Comparison of ENCODE assay signal across 13 mouse cellular contexts in the genomic region with DNA sequence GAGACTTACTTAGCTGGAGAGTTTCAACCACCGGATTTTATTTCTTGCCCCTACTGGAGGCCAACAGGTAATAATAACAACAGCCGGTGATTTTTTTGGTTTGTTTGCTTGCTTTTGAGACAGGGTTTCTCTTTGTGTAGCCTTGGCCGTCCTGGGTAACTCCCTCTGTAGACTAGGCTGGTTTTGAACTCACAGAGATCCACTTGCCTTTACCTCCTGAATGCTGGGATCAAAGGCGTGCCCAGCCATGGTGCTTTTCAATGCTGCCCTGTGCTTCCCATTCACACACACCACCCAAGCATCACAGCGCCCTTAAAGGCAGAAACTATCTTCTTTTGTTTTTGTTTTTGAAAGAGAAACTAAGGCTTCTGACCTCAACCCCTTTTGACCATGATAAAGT. TPM values are rescaled to one million over a fixed set of nuclear protein-coding genes. Genes with fewer than 3 reads are reported as not detected.
DNase-seq lines count a peak whose midpoint lies in the region; ATAC-seq and TF ChIP-seq lines count a peak whose summit lies in the region.
"Had no signal": no experiment of that assay in that cellular context is flagged by ENCODE, and none has a peak within 500 bp of the region (broad histone marks: within the 10 kb centered on the region; RNA-seq: fewer than 3 reads in every experiment).

No protein-coding gene starts in this region.

- peak overlapping the region; percentile 70 for H3K27ac ChIP-seq in heart, adult 2 months
- H3K27ac ChIP-seq in layer of hippocampus, adult 2 months = peak overlapping the region; percentile 58
- peak overlapping the region; percentile 36; the same call in 1 of the 2 replicates for H3K27ac ChIP-seq in ES-E14 (ENCODE audit: insufficient read depth, low read depth, low read length, poor library complexity, severe bottlenecking)
- peak overlapping the region; percentile 66 for H3K27ac ChIP-seq in limb, embryonic 10.5 days
- H3K27ac ChIP-seq: limb, embryonic 12.5 days had no signal

- in situ Hi-C loops in ES-E14 (cut with MboI; ENCODE audit: low sequenced_read_pairs in 2 of 2, unreplicated experiment in 2 of 2) = no loop called here

- intact Hi-C loops in heart, adult 2 months (cut with DNase I) = no loop called here

- H3K4me1 ChIP-seq in heart, adult 2 months (ENCODE audit: control insufficient read depth, insufficient read depth, low read length) = peaks cover 8% of the 10 kb centered on the region
- peaks cover 9 to 15% of the 10 kb centered on the region in 2 experiments for H3K4me1 ChIP-seq in ES-E14 (ENCODE audit: control insufficient read depth in 2 of 2, insufficient read depth in 2 of 2, low read length in 2 of 2, poor library complexity in 1 of 2)
- peaks cover 41% of the 10 kb centered on the region for H3K4me1 ChIP-seq in limb, embryonic 10.5 days

- no peak overlapping the region for H3K9ac ChIP-seq in heart, adult 2 months (ENCODE audit: low read depth, low read length)
- no peak overlapping the region for H3K9ac ChIP-seq in ES-E14 (ENCODE audit: insufficient read depth, low read depth, low read length, poor library complexity, severe bottlenecking)
- H3K9ac ChIP-seq: limb, embryonic 12.5 days had no signal

- TF ChIP-seq POLR2A in heart, adult 2 months (IDR thresholded peaks at IDR 0.05; ENCODE audit: insufficient read depth, low read depth, low read length) = no peak

- no peak for ATAC-seq in granulocyte monocyte progenitor cell, adult 5-6 weeks (replicated peaks; ENCODE audit: poor library complexity, severe bottlenecking)

- DNase-seq in heart, adult 2 months = no peak
- no peak for DNase-seq in heart, adult 9 months (ENCODE audit: low spot score in 2 of 2)
- DNase-seq in layer of hippocampus, adult 2 months (ENCODE audit: low spot score in 2 of 2) = no peak
- DNase-seq in layer of hippocampus, adult 9-10 months (ENCODE audit: low spot score) = no peak
- no peak for DNase-seq in ES-E14 (ENCODE audit: low read depth, low spot score)
- DNase-seq in limb, embryonic 10.5 days (ENCODE audit: low spot score) = no peak
- DNase-seq in embryo, embryonic 9.5 days (ENCODE audit: extremely low spot score) = no peak
- DNase-seq: cerebellum, postnatal 14 days; layer of hippocampus, postnatal 36 days; right cerebral cortex, postnatal 14 days; thymus, adult 18-20 months had no signal

- TF ChIP-seq EP300 in heart, adult 2 months (IDR thresholded peaks at IDR 0.05; ENCODE audit: insufficient read depth, low read depth, low read length) = no peak

- H3K27me3 ChIP-seq in heart, adult 2 months (ENCODE audit: control insufficient read depth, insufficient read depth, low read length) = no peaks in the 10 kb centered on the region
- H3K27me3 ChIP-seq in limb, embryonic 10.5 days (ENCODE audit: low read depth, poor library complexity, severe bottlenecking) = no peaks in the 10 kb centered on the region
- H3K27me3 ChIP-seq: limb, embryonic 12.5 days had no signal

- no peaks in the 10 kb centered on the region for H3K79me2 ChIP-seq in heart, adult 2 months (replicated peaks; ENCODE audit: control insufficient read depth, insufficient read depth, low read length)

- 62% methylated on average over 5 of the region's 5 CpGs for WGBS in heart, adult 2 months
- WGBS in limb, embryonic 10.5 days = 79% methylated on average over 5 of the region's 5 CpGs

- H3K4me3 ChIP-seq in heart, adult 2 months = no peak overlapping the region
- no peak overlapping the region for H3K4me3 ChIP-seq in layer of hippocampus, adult 2 months
- H3K4me3 ChIP-seq in ES-E14 (ENCODE audit: insufficient read depth in 1 of 2, low read depth in 1 of 2, low read length in 2 of 2, poor library complexity in 1 of 2, severe bottlenecking in 1 of 2) = no peak overlapping the region
- no peak overlapping the region for H3K4me3 ChIP-seq in limb, embryonic 10.5 days
- H3K4me3 ChIP-seq: limb, embryonic 12.5 days had no signal

- H3K36me3 ChIP-seq in heart, adult 2 months (ENCODE audit: control insufficient read depth, insufficient read depth, low read length) = no peaks in the 10 kb centered on the region
- no peaks in the 10 kb centered on the region for H3K36me3 ChIP-seq in ES-E14 (ENCODE audit: control insufficient read depth, insufficient read depth, low read length, poor library complexity, severe bottlenecking)
- H3K36me3 ChIP-seq in limb, embryonic 10.5 days = 0 out of 2 replicates have a peak, but pooled peaks cover 2% of the 10 kb centered on the region
- H3K36me3 ChIP-seq: limb, embryonic 12.5 days had no signal

- H3K9me3 ChIP-seq in ES-E14 (ENCODE audit: control insufficient read depth, insufficient read depth, low read depth, low read length) = no peaks in the 10 kb centered on the region
- H3K9me3 ChIP-seq in limb, embryonic 10.5 days (replicated peaks) = no peaks in the 10 kb centered on the region
- H3K9me3 ChIP-seq: limb, embryonic 12.5 days had no signal

- no peak for TF ChIP-seq CTCF in heart, adult 2 months (IDR thresholded peaks at IDR 0.05)
- TF ChIP-seq CTCF in layer of hippocampus, adult 2 months (conservative IDR thresholded peaks at IDR 0.05) = no peak

TF ChIP-seq in ES-E14, 5 proteins besides CTCF, POLR2A, EP300 and RAD21:
- TF ChIP-seq ZC3H11A (IDR thresholded peaks at IDR 0.05; ENCODE audit: borderline replicate concordance, low read depth, low read length) (no peak), MAFK (IDR thresholded peaks at IDR 0.05; ENCODE audit: insufficient read depth, low read depth, low read length) (no peak), HCFC1 (IDR thresholded peaks at IDR 0.05; ENCODE audit: borderline replicate concordance, insufficient read depth, low read length) (no peak), CHD2 (IDR thresholded peaks at IDR 0.05; ENCODE audit: low read depth, low read length) (no peak), ZNF384 (IDR thresholded peaks at IDR 0.05; ENCODE audit: low read depth, low read length) (no peak)

RNA-seq across cellular contexts. Expression of gene Sntb2, which starts 5.6 kb away (rescaled TPM):
- 10 to 100 TPM; 10.0 to 10.7 TPM for total RNA-seq in heart, adult 2 months (2021)
- 4.5 and 8.8 TPM in 2 replicates for polyA plus RNA-seq in heart, adult 2 months (2012; rRNA removed)
- total RNA-seq in layer of hippocampus, adult 2 months (2021) = 10 to 100 TPM; 24.8 to 24.9 TPM
- 32.4 and 45.7 TPM in 2 replicates for total RNA-seq in ES-E14 (2012; rRNA removed)
- 15.8 and 15.9 TPM in 2 replicates for polyA plus RNA-seq in limb, embryonic 10.5 days (2016; fragmentation: Nextera tagmentation; extraction: Ambion mirVana)
- total RNA-seq in granulocyte monocyte progenitor cell, adult 5-6 weeks (2014; fragmentation: Nextera tagmentation) = 5.4 and 7.1 TPM in 2 replicates
- total RNA-seq in granulocyte monocyte progenitor cell, adult 5-6 weeks (2017) = 5.9 and 6.2 TPM in 2 replicates

RNA-seq across cellular contexts. Expression of gene Utp4, which starts 36.5 kb away (rescaled TPM):
- 10 to 100 TPM; 21.3 to 22.3 TPM for total RNA-seq in heart, adult 2 months (2021)
- 17.8 and 25.2 TPM in 2 replicates for polyA plus RNA-seq in heart, adult 2 months (2012; rRNA removed)
- total RNA-seq in layer of hippocampus, adult 2 months (2021) = 10 to 100 TPM; 43.4 to 47.9 TPM
- 87.5 and 118 TPM in 2 replicates for total RNA-seq in ES-E14 (2012; rRNA removed)
- 84.7 and 107 TPM in 2 replicates for polyA plus RNA-seq in limb, embryonic 10.5 days (2016; fragmentation: Nextera tagmentation; extraction: Ambion mirVana)
- total RNA-seq in granulocyte monocyte progenitor cell, adult 5-6 weeks (2014; fragmentation: Nextera tagmentation) = 55.7 and 56.0 TPM in 2 replicates
- total RNA-seq in granulocyte monocyte progenitor cell, adult 5-6 weeks (2017) = 50.3 and 57.8 TPM in 2 replicates

RNA-seq across cellular contexts. Expression of gene Has3, which starts 59.9 kb away (rescaled TPM):
- total RNA-seq in heart, adult 2 months (2021) = under 1 TPM; 0.66 to 0.70 TPM
- polyA plus RNA-seq in heart, adult 2 months (2012; rRNA removed) = 1.1 and 3.7 TPM in 2 replicates
- 1 to 10 TPM; 1.3 to 1.9 TPM for total RNA-seq in layer of hippocampus, adult 2 months (2021)
- 4.4 and 5.0 TPM in 2 replicates for total RNA-seq in ES-E14 (2012; rRNA removed)
- polyA plus RNA-seq in limb, embryonic 10.5 days (2016; fragmentation: Nextera tagmentation; extraction: Ambion mirVana) = 0.06 and 0.13 TPM in 2 replicates
- total RNA-seq in granulocyte monocyte progenitor cell, adult 5-6 weeks (2014; fragmentation: Nextera tagmentation) = not detected in 2 replicates
- 0.17 and 0.77 TPM in 2 replicates for total RNA-seq in granulocyte monocyte progenitor cell, adult 5-6 weeks (2017)
